Mouse (Mus musculus): ENCODE results near the gene Nfkbil1. TPM values are rescaled to one million over a fixed set of nuclear protein-coding genes. Genes with fewer than 3 reads are reported as not detected.

Nfkbil1 gene
- polyA plus RNA-seq, 1 experiment, result 34.2 TPM

GRCm38 (mm10) chr17:35272249-35272648 lies 36.7 kb upstream of the Nfkbil1 start:
- no peak overlapping the region for H3K27ac ChIP-seq (ENCODE audit: control insufficient read depth, insufficient read depth, low read length)
- peaks cover 3% of the 10 kb centered on the region; the same call in 1 of the 2 replicates for H3K4me1 ChIP-seq (replicated peaks; ENCODE audit: control insufficient read depth, insufficient read depth, low read length)
- DNase-seq, result no peak
- TF ChIP-seq POLR2A (IDR thresholded peaks at IDR 0.05; ENCODE audit: control insufficient read depth, extremely low read depth, insufficient read depth, low read length, poor library complexity), result no peak
- no peak for TF ChIP-seq CTCF (IDR thresholded peaks at IDR 0.05; ENCODE audit: borderline replicate concordance, control insufficient read depth, extremely low read depth, insufficient read depth, low read length, poor library complexity)
- peaks cover 2% of the 10 kb centered on the region; the same call in 1 of the 2 replicates for H3K27me3 ChIP-seq (ENCODE audit: control insufficient read depth, insufficient read depth, low read length)
- no peaks in the 10 kb centered on the region for H3K36me3 ChIP-seq (ENCODE audit: control insufficient read depth, insufficient read depth, low read length)
- no peak overlapping the region for H3K4me3 ChIP-seq (ENCODE audit: control insufficient read depth, insufficient read depth, low read length)
- WGBS, result 94% methylated on average over 3 of the region's 3 CpGs

GRCm38 (mm10) chr17:35269653-35270347 lies 34.2 kb upstream of the Nfkbil1 start:
- 0 out of 2 replicates have a peak, but pooled peaks cover 3% of the 10 kb centered on the region for H3K36me3 ChIP-seq (ENCODE audit: control insufficient read depth, insufficient read depth, low read length)
- H3K27me3 ChIP-seq (ENCODE audit: control insufficient read depth, insufficient read depth, low read length), result no peaks in the 10 kb centered on the region
- TF ChIP-seq POLR2A (IDR thresholded peaks at IDR 0.05; ENCODE audit: control insufficient read depth, extremely low read depth, insufficient read depth, low read length, poor library complexity), result no peak
- TF ChIP-seq CTCF (IDR thresholded peaks at IDR 0.05; ENCODE audit: borderline replicate concordance, control insufficient read depth, extremely low read depth, insufficient read depth, low read length, poor library complexity), result no peak
- H3K4me3 ChIP-seq (ENCODE audit: control insufficient read depth, insufficient read depth, low read length), result no peak overlapping the region
- no peak overlapping the region for H3K27ac ChIP-seq (ENCODE audit: control insufficient read depth, insufficient read depth, low read length)
- peak; percentile 46 for DNase-seq
- 66% methylated on average over 3 of the region's 3 CpGs for WGBS
- H3K4me1 ChIP-seq (replicated peaks; ENCODE audit: control insufficient read depth, insufficient read depth, low read length), result peaks cover 3% of the 10 kb centered on the region; the same call in 1 of the 2 replicates

- peaks cover 6% of the 10 kb centered on the region; the same call in 1 of the 2 replicates for H3K4me1 ChIP-seq (replicated peaks; ENCODE audit: control insufficient read depth, insufficient read depth, low read length)
- no peak overlapping the region for H3K27ac ChIP-seq (ENCODE audit: control insufficient read depth, insufficient read depth, low read length)
- no peaks in the 10 kb centered on the region for H3K27me3 ChIP-seq (ENCODE audit: control insufficient read depth, insufficient read depth, low read length)
- DNase-seq, result no peak
- 0 out of 2 replicates have a peak, but pooled peaks cover 3% of the 10 kb centered on the region for H3K36me3 ChIP-seq (ENCODE audit: control insufficient read depth, insufficient read depth, low read length)
- no peak for TF ChIP-seq POLR2A (IDR thresholded peaks at IDR 0.05; ENCODE audit: control insufficient read depth, extremely low read depth, insufficient read depth, low read length, poor library complexity)
- TF ChIP-seq CTCF (IDR thresholded peaks at IDR 0.05; ENCODE audit: borderline replicate concordance, control insufficient read depth, extremely low read depth, insufficient read depth, low read length, poor library complexity), result no peak
- WGBS, result 78% methylated on average over 1 of the region's 1 CpGs
- no peak overlapping the region for H3K4me3 ChIP-seq (ENCODE audit: control insufficient read depth, insufficient read depth, low read length)
Observed at GRCm38 (mm10) chr17:35267399-35268086, 32.0 kb upstream of the Nfkbil1 start.

- peak overlapping the region; percentile 66 for H3K4me3 ChIP-seq (ENCODE audit: control insufficient read depth, insufficient read depth, low read length)
- no peak for DNase-seq
- 0 out of 2 replicates have a peak, but pooled peaks cover 3% of the 10 kb centered on the region for H3K36me3 ChIP-seq (ENCODE audit: control insufficient read depth, insufficient read depth, low read length)
- 2% methylated on average over 31 of the region's 31 CpGs for WGBS
- no peaks in the 10 kb centered on the region for H3K27me3 ChIP-seq (ENCODE audit: control insufficient read depth, insufficient read depth, low read length)
- no peak for TF ChIP-seq CTCF (IDR thresholded peaks at IDR 0.05; ENCODE audit: borderline replicate concordance, control insufficient read depth, extremely low read depth, insufficient read depth, low read length, poor library complexity)
- no peak for TF ChIP-seq POLR2A (IDR thresholded peaks at IDR 0.05; ENCODE audit: control insufficient read depth, extremely low read depth, insufficient read depth, low read length, poor library complexity)
- no peak overlapping the region for H3K27ac ChIP-seq (ENCODE audit: control insufficient read depth, insufficient read depth, low read length)
- peaks cover 15% of the 10 kb centered on the region for H3K4me1 ChIP-seq (replicated peaks; ENCODE audit: control insufficient read depth, insufficient read depth, low read length)
Observed at GRCm38 (mm10) chr17:35263523-35263883, 27.9 kb upstream of the Nfkbil1 start.

- peaks cover 17% of the 10 kb centered on the region for H3K4me1 ChIP-seq (replicated peaks; ENCODE audit: control insufficient read depth, insufficient read depth, low read length)
- H3K27ac ChIP-seq (ENCODE audit: control insufficient read depth, insufficient read depth, low read length), result peak within 1 kb of the TSS; percentile 70; the same call in 1 of the 2 replicates
- TF ChIP-seq POLR2A (IDR thresholded peaks at IDR 0.05; ENCODE audit: control insufficient read depth, extremely low read depth, insufficient read depth, low read length, poor library complexity), result peak; percentile 99
- peak; percentile 66; the same call in 1 of the 2 replicates for TF ChIP-seq CTCF (IDR thresholded peaks at IDR 0.05; ENCODE audit: borderline replicate concordance, control insufficient read depth, extremely low read depth, insufficient read depth, low read length, poor library complexity)
- DNase-seq, result peak; percentile 99
- H3K36me3 ChIP-seq (ENCODE audit: control insufficient read depth, insufficient read depth, low read length), result 0 out of 2 replicates have a peak, but pooled peaks cover 3% of the 10 kb centered on the region
- under 1% methylated on average over 73 of the region's 73 CpGs for WGBS
- peak within 1 kb of the TSS; percentile 66 for H3K4me3 ChIP-seq (ENCODE audit: control insufficient read depth, insufficient read depth, low read length)
- H3K27me3 ChIP-seq (ENCODE audit: control insufficient read depth, insufficient read depth, low read length), result no peaks in the 10 kb centered on the region
Observed at GRCm38 (mm10) chr17:35262664-35263522, 27.3 kb upstream of the Nfkbil1 start, which contains the start of gene H2-D1. H2-D1 (plus strand) TSS chr17:35262730.

- no peak for TF ChIP-seq CTCF (IDR thresholded peaks at IDR 0.05; ENCODE audit: borderline replicate concordance, control insufficient read depth, extremely low read depth, insufficient read depth, low read length, poor library complexity)
- TF ChIP-seq POLR2A (IDR thresholded peaks at IDR 0.05; ENCODE audit: control insufficient read depth, extremely low read depth, insufficient read depth, low read length, poor library complexity), result no peak
Observed at GRCm38 (mm10) chr17:35261651-35262050, 26.1 kb upstream of the Nfkbil1 start.

More at GRCm38 (mm10) chr17:35261651-35262050, 26.1 kb upstream of the Nfkbil1 start:
- DNase-seq, result no peak
- H3K36me3 ChIP-seq (ENCODE audit: control insufficient read depth, insufficient read depth, low read length), result 0 out of 2 replicates have a peak, but pooled peaks cover 3% of the 10 kb centered on the region
- H3K27me3 ChIP-seq (ENCODE audit: control insufficient read depth, insufficient read depth, low read length), result no peaks in the 10 kb centered on the region
- H3K4me3 ChIP-seq (ENCODE audit: control insufficient read depth, insufficient read depth, low read length), result no peak overlapping the region
- 97% methylated on average over 13 of the region's 13 CpGs for WGBS
- H3K4me1 ChIP-seq (replicated peaks; ENCODE audit: control insufficient read depth, insufficient read depth, low read length), result peaks cover 19% of the 10 kb centered on the region
- H3K27ac ChIP-seq (ENCODE audit: control insufficient read depth, insufficient read depth, low read length), result no peak overlapping the region

Data from thymus, adult 2 months (tissue).